Mouse (Mus musculus) kidney, adult 2 months (tissue): ENCODE measurements around the gene Tgds.

Experiments
- CTCF ChIP-seq: fragments of 200-500 bp; conservative IDR thresholded peaks from 2 replicates; pipeline ENCODE4 v1.5.1; 2011; ENCODE audit warnings: low read depth, mild to moderate bottlenecking, control low read depth, low read length, moderate library complexity, mixed read lengths; ENCODE audit not compliant: insufficient read depth, insufficient read length
- POLR2A ChIP-seq: fragments of 200-500 bp; IDR thresholded peaks from one replicate; pipeline ENCODE4 v1.6.1; 2011; ENCODE audit warnings: low read depth, low read length, control low read depth

- no peak for TF ChIP-seq CTCF
- TF ChIP-seq POLR2A, result no peak
Measured at GRCm38 (mm10) chr14:118180711-118181177, 48.2 kb upstream of the Tgds start.
